Mouse (Mus musculus) layer of hippocampus, adult 11-12 months (tissue): ENCODE data around the gene Alg12.
"Not testable (repeated sequence)": the region's sequence is repeated elsewhere in the genome, so short reads cannot be mapped to it uniquely, and the experiment has no call there.

ENCODE experiments used
- DNase-seq: peaks from one replicate; pipeline ENCODE4 v3.0.0; 2022; ENCODE audit warnings: low spot score

Gene Alg12

DNA sequence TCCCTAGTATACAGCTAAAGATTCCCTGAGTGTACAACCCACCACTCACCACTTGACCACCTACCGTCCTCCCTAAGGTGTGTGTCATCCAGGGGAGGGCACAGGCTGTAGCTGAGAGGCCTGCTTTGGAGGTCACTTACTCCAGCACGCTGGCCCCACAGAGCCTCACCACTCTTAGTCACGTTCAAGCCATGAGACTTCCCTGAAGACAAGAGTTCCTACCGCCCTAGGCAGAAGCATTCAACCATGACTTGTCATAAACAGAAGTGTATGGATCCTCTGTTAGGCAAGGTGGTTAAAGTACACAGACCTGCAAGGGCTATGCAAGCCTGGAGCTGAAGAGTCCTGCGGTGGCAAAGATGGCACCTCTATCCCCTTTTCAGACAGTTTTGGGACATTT, 11.6 kb upstream of the Alg12 start:
- no peak for DNase-seq

DNA sequence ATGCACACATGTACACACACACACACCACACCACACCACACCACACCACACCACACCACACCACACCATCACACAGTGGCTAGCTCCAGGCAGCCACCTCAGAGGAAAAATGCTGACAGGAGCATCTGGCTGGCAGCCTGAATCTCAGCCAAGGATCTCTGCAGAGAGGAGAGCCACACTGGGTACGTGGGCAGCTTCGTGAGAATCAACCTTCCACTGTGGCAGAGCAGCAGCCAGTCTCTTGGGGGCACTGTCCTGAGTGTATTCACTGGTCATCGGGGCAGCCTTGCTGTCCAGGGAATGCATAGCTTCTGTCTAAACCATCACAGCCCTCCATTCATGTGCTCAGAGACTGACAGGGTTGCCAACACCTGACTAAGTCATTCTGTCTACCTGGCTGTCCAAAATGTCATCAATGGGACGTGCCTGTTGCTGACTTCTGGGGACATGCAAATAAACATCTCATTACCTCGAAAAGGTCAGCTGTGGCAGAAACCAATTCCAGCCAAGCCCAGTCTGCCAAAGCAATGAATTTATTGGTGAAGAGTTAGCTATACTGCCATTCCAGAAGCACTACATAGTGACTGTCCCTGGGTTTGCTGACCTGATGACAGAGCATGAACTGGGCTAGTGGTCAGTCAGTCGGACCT, 10.8 kb upstream of the Alg12 start:
- no peak for DNase-seq

DNA sequence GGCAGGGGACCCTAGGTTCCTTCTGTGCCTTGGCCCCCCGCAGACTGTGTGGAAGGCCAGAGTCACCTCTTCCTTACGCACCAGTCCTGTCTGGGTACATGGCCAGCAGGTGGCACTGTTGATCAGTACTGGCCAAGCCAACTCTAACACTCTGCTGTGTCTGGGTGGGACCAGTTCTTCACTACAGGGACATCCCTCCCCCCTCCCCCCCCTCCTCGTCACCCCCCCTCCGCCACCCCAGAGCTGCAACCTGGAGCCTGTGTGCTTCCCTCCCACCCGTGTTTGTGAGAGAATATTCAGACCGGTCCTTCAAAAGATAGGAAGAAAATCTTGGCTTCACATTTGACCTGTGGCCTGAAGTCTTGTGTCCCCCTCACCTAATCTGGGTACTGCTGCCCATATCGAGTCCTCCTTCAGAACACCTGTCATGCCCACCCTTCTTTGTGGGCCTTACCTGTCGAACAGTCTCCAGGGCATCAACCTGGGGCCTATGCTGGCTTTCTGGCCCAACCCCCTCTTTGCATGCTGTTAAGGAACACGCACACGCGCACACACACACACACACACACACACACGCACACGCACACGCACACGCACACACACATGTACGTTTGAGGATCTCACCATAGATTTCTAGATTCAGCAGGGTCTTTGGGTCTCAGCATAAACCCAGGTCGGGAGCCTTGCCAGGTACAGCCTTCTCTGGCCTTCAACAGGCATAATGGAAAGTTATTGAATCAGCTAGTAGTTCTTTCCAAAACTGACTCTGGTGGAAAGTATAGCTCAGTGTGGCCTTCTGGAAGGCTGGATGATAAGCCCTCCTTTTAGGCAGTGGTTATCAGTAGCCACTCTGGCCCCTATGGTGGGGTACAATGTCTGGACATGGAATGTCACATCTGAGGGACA, 9.9 kb upstream of the Alg12 start:
- DNase-seq: peak; percentile 91

DNA sequence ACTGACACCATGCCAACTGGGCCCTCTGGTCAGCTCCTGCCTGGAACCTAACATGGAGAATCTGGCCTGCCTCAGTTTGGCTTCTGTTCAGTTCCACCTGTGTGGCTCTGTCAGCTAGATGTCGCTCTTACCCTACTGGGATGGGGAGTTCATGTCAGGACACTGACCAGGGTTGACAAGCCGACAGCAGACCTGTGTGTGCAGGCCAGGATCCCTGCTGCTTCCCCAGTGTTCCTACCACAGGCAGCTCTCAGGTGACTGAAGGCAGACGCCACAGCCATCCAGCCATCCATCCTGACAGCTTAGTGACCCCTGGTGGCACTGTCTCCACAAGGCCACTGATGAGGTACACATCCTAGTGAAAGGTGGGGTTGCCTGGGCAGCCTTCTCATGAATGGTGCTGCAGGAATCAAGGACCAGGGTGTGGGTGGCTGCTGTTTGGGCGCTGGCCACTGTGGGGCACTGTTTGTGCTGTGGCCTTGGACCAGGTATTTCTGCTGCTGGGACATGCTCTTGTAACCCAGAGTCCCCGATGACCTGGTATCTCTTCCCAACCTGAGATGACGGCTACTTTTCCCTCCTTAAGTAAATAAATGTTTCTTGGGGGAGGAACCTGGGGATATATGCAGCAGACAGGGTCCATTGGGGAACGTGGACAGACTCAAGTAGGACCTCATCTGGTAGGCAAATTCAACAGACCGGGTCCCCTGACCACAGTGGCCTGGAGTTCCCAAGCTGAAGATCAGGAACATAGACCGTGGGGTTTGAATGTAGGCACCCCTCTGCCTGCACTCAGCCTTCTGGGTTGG, 9.1 kb upstream of the Alg12 start:
- peak; percentile 58 for DNase-seq

DNA sequence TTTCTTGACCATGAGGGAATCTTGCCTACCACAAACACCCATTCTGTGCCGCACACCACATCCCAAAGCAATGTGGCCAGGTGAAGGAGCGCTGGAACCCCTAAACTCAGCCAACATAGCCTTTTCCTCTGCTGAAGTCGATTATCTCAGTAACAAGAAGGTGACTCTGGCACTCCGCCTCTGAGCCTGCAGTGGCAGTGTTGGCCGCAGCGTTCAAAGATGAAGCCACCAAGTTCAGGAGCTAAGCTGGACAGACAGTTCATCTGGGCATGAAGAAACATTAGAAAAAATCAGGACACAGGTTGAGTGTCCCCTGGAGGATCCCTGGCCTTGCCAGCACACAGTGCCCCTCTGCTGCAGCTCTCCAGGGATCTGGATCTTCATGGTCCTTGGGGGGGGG, 8.3 kb upstream of the Alg12 start:
- no peak for DNase-seq

DNA sequence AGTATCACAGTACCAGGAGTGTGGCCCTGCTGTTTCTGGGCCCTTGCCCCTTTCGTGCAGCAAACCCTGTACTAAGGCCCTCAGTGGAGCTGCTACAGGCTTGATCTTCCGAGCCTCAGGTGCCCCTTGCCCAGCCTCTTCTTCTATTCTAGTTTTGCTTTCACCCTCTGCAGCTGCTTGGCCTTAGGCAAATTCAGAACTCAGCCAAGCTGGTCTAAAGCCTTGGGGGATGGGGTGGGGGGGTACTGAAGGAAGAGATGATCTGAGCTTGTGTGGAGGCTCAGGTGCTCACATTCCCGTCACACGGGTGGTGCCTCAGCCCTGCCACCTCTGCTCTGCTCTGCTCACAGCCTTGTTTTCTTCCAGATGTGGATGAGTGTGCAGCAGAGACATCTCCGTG, 4.3 kb upstream of the Alg12 start:
- DNase-seq: no peak

DNA sequence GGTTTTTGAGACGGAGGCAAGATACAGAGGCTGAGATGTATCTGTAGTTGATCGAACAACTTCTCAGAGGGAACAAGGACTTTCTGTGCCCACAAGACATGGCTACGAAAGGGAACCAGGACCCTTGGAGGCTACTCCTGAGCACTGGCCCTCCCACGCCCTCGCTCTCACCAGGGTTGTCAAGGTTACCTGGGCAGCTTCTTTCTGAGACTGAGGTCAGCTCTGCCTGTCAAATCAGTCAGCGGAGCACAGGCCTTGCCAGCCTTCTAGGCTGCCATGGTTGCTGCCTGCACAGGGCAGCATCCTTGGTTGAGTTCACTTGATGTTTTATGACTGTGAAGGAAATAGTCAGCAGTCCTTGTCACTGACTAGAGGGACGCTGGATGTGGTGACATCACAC, 3.4 kb upstream of the Alg12 start:
- DNase-seq: no peak

DNA sequence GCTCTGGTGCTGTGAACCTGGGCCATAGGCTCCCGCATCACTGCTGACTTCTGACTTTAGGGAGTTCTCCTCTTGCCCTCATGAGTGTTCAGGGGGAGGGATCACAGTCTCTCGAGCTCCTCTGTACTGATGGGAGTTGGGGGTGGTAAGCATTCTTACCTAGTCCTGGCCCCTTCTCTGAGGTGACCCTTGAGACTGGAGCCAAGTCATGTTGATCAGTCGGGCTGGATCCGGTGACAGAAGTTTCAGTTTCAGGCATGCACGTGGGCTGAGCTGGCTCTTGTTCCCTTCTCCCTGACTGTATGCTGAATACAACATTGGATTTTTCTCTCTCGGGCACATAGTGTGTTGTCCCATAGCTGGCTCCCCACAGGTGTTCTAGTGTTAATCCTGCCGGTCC, 2.3 kb upstream of the Alg12 start:
- DNase-seq: no peak

DNA sequence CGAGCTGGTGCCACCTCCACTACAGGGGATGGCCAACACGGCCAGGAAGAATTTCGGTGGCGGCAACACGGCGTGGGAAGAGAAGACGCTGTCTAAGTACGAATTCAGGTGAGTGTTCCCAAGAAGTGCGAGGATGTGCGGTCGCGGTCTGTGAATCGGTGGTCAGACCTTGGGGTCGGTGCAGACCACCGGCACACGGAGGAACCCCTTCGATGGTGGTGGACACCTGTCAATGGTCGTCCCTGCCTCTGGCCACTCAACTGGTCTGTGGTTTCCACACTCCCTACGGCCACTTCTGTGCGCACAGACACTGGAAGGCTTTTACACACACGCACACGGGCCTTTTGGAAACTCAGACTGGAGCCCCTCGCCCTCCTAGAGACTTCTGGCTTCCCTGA, 787 bp upstream of the Alg12 start:
- no peak for DNase-seq

DNA sequence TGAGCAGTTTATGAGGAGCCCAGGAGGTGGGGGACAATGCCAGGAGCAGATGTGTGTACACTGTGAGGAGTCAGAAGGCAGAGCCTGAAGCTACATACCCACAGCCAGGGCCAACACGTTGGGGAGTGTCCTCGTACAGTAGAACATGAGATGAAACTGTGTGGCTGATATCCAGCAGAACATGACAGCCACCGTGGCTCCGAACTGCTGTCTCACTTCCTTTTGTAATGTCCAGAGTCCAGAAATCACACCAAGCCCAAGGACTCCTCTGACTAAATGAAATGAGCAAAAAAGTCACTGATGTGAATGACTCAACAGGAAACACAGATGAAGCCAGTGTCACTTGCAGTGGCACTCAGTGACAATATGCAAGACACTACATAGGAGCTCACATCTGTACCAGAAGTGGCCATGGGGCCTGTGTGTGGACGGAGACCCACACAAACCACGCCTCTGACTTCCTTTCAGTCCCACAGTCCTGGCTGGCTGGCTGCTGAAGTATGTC, 3.9 kb downstream of the Alg12 start:
- no peak for DNase-seq

DNA sequence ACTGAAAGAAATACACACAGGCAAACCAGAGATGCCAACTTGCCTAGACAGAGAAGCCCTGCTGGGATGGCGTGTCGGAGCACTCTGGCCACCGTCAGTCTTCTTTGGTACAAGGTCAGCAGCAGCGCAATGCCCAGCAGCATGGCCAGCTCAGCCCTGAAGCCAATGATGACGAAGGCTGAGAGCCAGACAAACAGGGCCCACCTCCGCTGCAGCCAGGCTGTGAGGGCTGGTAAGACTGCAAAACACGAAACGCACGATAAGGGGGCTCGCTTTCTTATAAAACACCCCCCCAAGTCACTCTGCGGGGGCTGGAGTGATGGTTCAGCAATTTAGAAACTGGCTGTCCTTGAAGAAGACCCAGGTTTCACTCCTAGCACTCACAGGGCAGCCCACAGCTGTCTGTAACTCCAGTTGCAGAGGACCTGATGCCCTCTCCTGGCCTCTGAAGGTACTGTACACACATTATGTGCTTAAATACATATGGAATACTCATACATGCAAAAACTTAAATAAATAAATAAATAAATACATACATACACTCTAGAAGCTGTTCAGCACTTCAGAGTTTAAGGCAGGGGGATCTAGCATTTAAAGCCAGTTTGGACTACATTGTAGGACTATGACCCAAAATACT, 4.6 kb downstream of the Alg12 start:
- DNase-seq: no peak

DNA sequence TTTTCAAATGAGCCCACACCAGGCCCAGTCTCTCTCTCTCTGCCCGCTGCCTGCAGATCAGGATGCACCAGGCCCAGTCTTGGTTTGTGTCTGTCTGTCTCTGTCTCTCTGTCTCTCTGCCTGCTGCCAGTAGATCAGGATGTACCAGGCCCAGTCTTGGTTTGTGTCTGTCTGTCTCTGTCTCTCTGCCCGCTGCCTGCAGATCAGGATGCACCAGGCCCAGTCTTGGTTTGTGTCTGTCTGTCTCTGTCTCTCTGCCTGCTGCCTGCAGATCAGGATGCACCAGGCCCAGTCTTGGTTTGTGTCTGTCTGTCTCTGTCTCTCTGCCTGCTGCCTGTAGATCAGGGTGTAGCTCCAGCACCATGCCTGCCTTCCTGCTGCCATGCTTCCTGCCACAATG, 5.2 kb downstream of the Alg12 start:
- DNase-seq: not testable (repeated sequence)

DNA sequence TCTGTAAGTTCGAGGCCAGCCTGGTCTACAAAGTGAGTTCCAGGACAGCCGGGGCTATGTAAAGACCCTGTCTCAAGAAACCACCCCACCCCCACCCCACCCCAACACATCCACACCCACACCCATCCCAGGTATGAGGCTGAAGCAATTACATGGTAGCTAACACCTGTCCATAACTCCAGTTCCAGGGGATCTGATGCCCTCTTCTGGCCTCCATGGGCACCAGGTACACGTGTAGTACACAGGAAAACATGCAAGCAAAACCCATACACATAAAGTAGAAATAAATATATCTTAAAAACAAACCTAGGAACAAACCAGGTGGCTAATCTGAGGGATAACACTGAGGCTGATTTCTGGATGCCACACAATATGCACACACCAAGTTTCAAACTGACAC, 5.9 kb downstream of the Alg12 start:
- DNase-seq: no peak

DNA sequence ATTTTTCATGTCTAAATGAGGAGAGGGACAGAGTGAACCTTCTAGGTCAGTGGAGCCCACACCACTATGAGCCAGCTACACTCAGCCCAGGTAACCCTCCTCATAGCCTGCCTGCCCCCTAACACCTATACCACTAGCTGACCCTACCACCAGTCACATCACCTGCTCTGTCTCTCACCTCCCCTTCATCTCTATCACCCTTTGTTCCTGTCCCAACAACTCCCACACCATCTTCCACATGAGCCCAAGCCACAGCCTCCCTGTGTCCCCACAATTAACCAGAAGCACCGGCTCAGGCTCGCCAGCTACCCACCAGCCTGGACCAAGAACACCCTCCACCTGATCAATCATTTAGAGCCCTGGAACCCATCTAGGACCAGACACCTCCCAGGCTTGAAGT, 8.7 kb downstream of the Alg12 start:
- DNase-seq: no peak

DNA sequence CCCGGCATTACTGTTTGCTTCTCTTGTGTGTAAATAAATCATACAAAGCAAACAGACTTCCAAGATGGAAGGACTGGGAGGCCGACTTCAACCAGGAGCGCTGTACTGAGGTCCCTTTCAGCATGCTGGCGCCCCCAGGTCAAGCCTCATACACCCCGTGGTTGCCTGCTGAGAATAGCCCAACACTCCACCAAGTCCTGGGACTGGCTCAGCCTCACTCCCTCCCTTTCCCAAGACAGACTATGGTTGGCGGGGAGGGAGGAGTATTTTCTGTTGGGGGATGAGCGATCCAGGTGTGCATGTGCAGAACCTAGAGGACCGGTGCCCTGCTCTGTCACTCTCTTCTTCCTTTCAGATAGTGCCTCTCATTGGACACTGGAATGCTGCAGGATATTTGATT, 11.0 kb downstream of the Alg12 start:
- no peak for DNase-seq

DNA sequence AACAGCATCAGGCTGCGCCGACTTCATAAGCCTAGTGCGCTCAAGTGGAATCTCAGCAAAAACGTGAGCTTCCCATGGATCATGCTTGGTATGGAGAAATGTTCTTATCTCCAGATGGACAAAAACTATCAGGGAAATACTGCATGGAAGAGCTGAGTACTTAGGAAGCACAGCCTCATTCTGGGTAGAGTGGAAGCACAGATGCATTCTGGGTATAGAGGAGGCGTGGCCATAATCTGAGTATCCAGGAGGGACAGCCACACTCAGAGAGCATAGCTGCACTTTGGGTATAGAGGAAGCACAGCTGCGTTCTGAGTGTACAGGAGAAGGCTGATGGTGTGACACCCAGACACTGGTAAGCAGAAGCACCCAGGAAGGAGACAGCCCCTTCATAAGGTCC, 16.8 kb downstream of the Alg12 start:
- no peak for DNase-seq

DNA sequence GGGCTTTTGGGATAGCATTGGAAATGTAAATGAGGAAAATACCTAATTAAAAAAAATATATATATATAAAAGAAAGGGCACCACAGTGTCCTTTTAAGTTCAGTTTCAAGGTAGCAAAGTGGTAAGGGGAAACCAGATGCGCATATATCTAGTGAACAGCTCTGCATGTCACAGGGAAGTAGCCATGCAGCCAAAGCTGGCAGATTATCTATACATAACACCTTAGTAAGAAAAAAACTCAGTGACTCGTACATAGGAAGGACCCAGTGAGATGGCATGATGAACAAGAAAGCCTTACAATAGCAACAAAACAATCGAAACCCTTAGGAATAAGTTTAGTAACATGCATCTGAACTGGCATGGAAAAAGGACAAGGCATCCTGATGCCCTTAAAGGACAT, 17.2 kb downstream of the Alg12 start:
- no peak for DNase-seq

DNA sequence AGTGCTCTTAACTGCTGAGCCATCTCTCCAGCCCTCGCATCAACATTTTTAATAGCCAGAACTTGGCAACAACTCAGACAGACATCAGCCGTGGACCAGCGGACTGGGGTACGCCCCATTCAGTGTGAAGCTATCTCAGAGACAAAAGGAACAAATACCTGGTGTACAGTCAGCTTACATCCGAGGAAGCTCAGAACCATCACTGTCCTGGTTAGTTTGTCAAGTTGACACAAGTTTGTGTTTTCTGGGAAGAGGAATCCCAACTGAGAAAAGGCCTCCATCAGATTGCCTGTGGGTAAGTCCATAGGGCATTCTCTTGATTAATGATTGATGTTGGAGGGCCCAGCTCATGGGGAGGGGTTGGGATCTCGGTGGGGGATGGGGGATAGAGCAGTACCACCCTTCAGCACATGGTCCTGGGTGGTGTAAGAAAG, 18.2 kb downstream of the Alg12 start:
- no peak for DNase-seq

DNA sequence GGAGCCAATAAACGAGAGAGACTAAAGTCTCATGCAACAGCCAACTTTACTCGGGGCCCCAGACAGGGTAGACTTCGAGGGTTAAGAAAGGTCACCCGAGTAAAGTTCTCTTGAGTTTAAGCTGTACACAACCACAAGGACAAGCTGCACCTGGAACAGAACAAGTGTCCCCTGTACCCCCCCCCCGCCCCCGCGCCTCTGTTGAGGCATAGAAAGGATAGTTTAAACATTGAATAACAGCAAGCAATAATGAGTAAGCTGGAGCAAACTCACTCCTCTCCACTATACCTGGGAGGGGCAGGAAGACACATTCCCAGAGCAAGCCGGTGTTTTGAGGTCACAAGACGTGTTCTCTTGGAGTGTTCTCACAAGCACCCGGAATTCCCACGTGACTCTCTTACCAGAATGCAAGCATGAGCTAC, 19.2 kb downstream of the Alg12 start:
- DNase-seq: no peak

DNA sequence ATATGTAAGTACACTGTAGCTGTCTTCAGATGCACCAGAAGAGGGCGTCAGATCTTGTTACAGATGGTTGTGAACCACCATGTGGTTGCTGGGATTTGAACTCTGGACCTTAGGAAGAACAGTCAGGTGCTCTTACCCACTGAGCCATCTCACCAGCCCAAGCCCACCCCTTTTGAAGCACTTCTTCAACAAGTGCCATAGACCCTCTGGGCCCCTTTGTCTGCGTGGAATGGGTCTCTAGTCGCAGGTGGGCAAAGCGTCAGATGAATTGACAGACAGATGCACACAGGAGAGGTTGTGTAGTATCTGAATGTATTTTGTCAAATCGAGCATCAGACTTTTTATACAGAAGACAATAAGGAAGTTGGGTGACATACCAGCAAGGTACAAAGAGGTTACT, 24.4 kb downstream of the Alg12 start:
- DNase-seq: not testable (repeated sequence)

DNA sequence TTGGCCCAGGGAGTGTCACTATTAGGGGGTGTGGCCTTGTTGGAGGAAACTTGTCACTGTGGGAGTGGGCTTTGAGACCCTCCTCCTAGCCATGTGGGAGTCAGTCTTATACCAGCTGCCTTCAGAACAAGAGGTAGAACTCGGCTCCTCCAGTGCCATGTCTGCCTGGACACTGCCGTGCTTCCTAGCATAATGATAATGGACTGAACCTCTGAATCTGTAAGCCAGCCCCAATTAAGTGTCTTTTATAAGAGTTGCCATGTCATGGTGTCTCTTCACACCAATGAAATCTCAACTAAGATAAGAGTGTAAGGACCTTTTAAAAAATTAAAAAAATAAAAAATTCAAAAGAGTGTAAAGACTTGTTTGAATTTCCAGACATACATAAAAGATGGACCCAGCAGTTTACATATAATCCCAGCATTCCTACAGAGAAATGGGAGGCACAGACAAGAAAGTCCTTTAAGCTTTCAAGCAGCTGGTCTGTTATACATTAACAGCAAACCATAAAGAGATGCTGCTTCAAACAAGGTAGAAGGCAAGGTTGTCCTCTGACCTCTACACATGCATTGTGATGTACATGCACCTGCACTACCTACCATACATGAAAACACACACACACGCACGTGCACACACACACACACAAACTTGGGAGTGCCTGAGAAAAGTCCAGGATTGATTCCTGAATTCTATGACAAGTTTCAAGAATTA, 26.8 kb downstream of the Alg12 start:
- no peak for DNase-seq
